ENCODE assay signal across 14 mouse cellular contexts in genomic region chr13:31503191-31503590, GRCm38 (mm10). TPM values are rescaled to one million over a fixed set of nuclear protein-coding genes. Genes with fewer than 3 reads are reported as not detected.
"Had no signal": no experiment of that assay in that cellular context is flagged by ENCODE, and none has a peak within 500 bp of the region (broad histone marks: within the 10 kb centered on the region; RNA-seq: fewer than 3 reads in every experiment).

No protein-coding gene starts in this region.

- H3K4me1 ChIP-seq: limb, embryonic 10.5 days; midbrain, embryonic 10.5 days; neural tube, embryonic 12.5 days had no signal

- H3K27ac ChIP-seq: left cerebral cortex, adult 2 months; limb, embryonic 10.5 days; liver, embryonic 15.5 days; midbrain, embryonic 10.5 days; neural tube, embryonic 12.5 days; stomach, postnatal 0 days had no signal

- H3K36me3 ChIP-seq: limb, embryonic 10.5 days; liver, embryonic 15.5 days; midbrain, embryonic 10.5 days; neural tube, embryonic 12.5 days had no signal

- DNase-seq: kidney, postnatal 25 days; lung, adult 2 months; lung, postnatal 36 days; midbrain, embryonic 14.5 days had no signal

- H3K4me3 ChIP-seq: left cerebral cortex, adult 2 months; limb, embryonic 10.5 days; liver, embryonic 15.5 days; midbrain, embryonic 10.5 days; myocyte; neural tube, embryonic 12.5 days had no signal

- H3K27me3 ChIP-seq: liver, embryonic 15.5 days; neural tube, embryonic 12.5 days had no signal

- H3K9me3 ChIP-seq: limb, embryonic 10.5 days; liver, embryonic 15.5 days; midbrain, embryonic 10.5 days; neural tube, embryonic 12.5 days had no signal

RNA-seq across cellular contexts. Expression of gene Foxq1, which starts 52.7 kb away (rescaled TPM):
- polyA plus RNA-seq: limb, embryonic 10.5 days had no signal

RNA-seq across cellular contexts. Expression of gene A530084C06Rik, which starts 55.9 kb away (rescaled TPM):
- polyA plus RNA-seq: kidney, embryonic 16.5 days; limb, embryonic 10.5 days; liver, embryonic 11.5 days; liver, embryonic 15.5 days; lung, postnatal 0 days; midbrain, embryonic 10.5 days; midbrain, embryonic 14.5 days; myocyte; neural tube, embryonic 12.5 days; stomach, postnatal 0 days had no signal
